10 mouse cellular contexts compared by ENCODE assay signal in genomic region chr14:61161367-61162334, GRCm38 (mm10). TPM values are rescaled to one million over a fixed set of nuclear protein-coding genes. Genes with fewer than 3 reads are reported as not detected.
DNase-seq lines count a peak whose midpoint lies in the region; ATAC-seq and TF ChIP-seq lines count a peak whose summit lies in the region.
"Had no signal": no experiment of that assay in that cellular context is flagged by ENCODE, and none has a peak within 500 bp of the region (broad histone marks: within the 10 kb centered on the region; RNA-seq: fewer than 3 reads in every experiment).

No protein-coding gene starts in this region.

- no peak overlapping the region for H3K4me2 ChIP-seq in limb, embryonic 13.5 days (replicated peaks)
- H3K4me2 ChIP-seq: forebrain, embryonic 12.5 days; hindbrain, embryonic 15.5 days had no signal

- TF ChIP-seq CTCF in layer of hippocampus, adult 2 months (conservative IDR thresholded peaks at IDR 0.05) = no peak
- TF ChIP-seq CTCF in brain, embryonic 14.5 days (IDR thresholded peaks at IDR 0.05; ENCODE audit: borderline replicate concordance, extremely low read depth, insufficient read depth, insufficient read length) = no peak

- no peaks in the 10 kb centered on the region for H3K9me3 ChIP-seq in limb, embryonic 13.5 days
- H3K9me3 ChIP-seq: forebrain, embryonic 12.5 days; hindbrain, embryonic 15.5 days had no signal

- peak overlapping the region; percentile 40 for H3K27ac ChIP-seq in layer of hippocampus, adult 2 months
- H3K27ac ChIP-seq in limb, embryonic 13.5 days = peak overlapping the region; percentile 22; the same call in 1 of the 2 replicates
- H3K27ac ChIP-seq: forebrain, embryonic 12.5 days; hindbrain, embryonic 15.5 days had no signal

- peaks cover 17% of the 10 kb centered on the region for H3K4me1 ChIP-seq in limb, embryonic 13.5 days
- H3K4me1 ChIP-seq: hindbrain, embryonic 15.5 days had no signal

- TF ChIP-seq POLR2A in brain, embryonic 14.5 days (IDR thresholded peaks at IDR 0.05; ENCODE audit: borderline replicate concordance, extremely low read depth, insufficient read depth, insufficient read length, poor library complexity, severe bottlenecking) = no peak

- H3K9ac ChIP-seq in limb, embryonic 13.5 days = no peak overlapping the region
- H3K9ac ChIP-seq: forebrain, embryonic 12.5 days; hindbrain, embryonic 15.5 days had no signal

- peak; percentile 40; the same call in 1 of the 2 replicates for ATAC-seq in limb, embryonic 13.5 days (ENCODE audit: low FRiP score, low read depth)

- no peaks in the 10 kb centered on the region for H3K36me3 ChIP-seq in limb, embryonic 13.5 days
- H3K36me3 ChIP-seq: forebrain, embryonic 12.5 days; hindbrain, embryonic 15.5 days had no signal

- 57% methylated on average over 10 of the region's 10 CpGs for WGBS in limb, embryonic 13.5 days

- H3K27me3 ChIP-seq in limb, embryonic 13.5 days = no peaks in the 10 kb centered on the region
- H3K27me3 ChIP-seq: forebrain, embryonic 12.5 days; hindbrain, embryonic 15.5 days had no signal

- no peak for DNase-seq in layer of hippocampus, adult 2 months (ENCODE audit: low spot score in 2 of 2)
- no peak for DNase-seq in layer of hippocampus, adult 9-10 months (ENCODE audit: low spot score)
- DNase-seq in brain, embryonic 14.5 days (ENCODE audit: low read depth) = peak; percentile 28
- peak; percentile 58 to 68 for DNase-seq in heart, adult 9 months (ENCODE audit: low spot score in 2 of 2)
- no peak for DNase-seq in spleen, postnatal 4 days (ENCODE audit: low spot score in 2 of 2)
- no peak for DNase-seq in left cerebral cortex, adult 8-10 months (ENCODE audit: low spot score in 2 of 2)
- DNase-seq: spleen, adult 18-20 months had no signal

- no peak overlapping the region for H3K4me3 ChIP-seq in layer of hippocampus, adult 2 months
- no peak overlapping the region for H3K4me3 ChIP-seq in limb, embryonic 13.5 days
- H3K4me3 ChIP-seq: forebrain, embryonic 12.5 days; hindbrain, embryonic 15.5 days had no signal

RNA-seq across cellular contexts. Expression of gene Sacs, which starts 23.4 kb away (rescaled TPM):
- 10 to 100 TPM; 54.8 to 62.1 TPM for total RNA-seq in layer of hippocampus, adult 2 months (2021)
- polyA plus RNA-seq in brain, embryonic 14.5 days (2012; rRNA removed) = 10.4 and 12.1 TPM in 2 replicates
- 3.0 and 3.3 TPM in 2 replicates for polyA plus RNA-seq in limb, embryonic 13.5 days (2015; fragmentation: Nextera tagmentation; extraction: Ambion mirVana)
- 10 to 100 TPM; 50.2 to 62.0 (median 57.5) TPM for total RNA-seq in left cerebral cortex, adult 8-10 months (2022)

Comparison
In these comparisons a context has a peak if more than half of its experiments do, and no peak if none do; other contexts are left out.
1. DNase-seq: peak in brain, embryonic 14.5 days (single experiment) and heart, adult 9 months (2 of 2); none in layer of hippocampus, adult 2 months (0 of 2), layer of hippocampus, adult 9-10 months (single experiment), spleen, postnatal 4 days (0 of 2) and left cerebral cortex, adult 8-10 months (0 of 2).